Mouse (Mus musculus) brain, embryonic 14.5 days (tissue): Measurements from ENCODE around the gene Depdc5. TPM values are rescaled to one million over a fixed set of nuclear protein-coding genes. Genes with fewer than 3 reads are reported as not detected.
"Not testable (repeated sequence)": the region's sequence is repeated elsewhere in the genome, so short reads cannot be mapped to it uniquely, and the experiment has no call there.

Experiments used
- DNase-seq: peaks from one replicate; pipeline ENCODE4 v3.0.0-alpha.2; 2011; ENCODE audit warnings: low read depth
- CTCF ChIP-seq: fragments of 200-500 bp; IDR thresholded peaks from 2 replicates; pipeline ENCODE4 v1.5.1; 2012; ENCODE audit warnings: inconsistent platforms, mild to moderate bottlenecking, moderate library complexity, borderline replicate concordance; ENCODE audit not compliant: insufficient read depth, insufficient read length; ENCODE audit errors: extremely low read depth
- POLR2A ChIP-seq: fragments of 200-500 bp; IDR thresholded peaks from 2 replicates; pipeline ENCODE4 v1.6.1; 2012; ENCODE audit warnings: mild to moderate bottlenecking, inconsistent platforms, borderline replicate concordance; ENCODE audit not compliant: poor library complexity, insufficient read depth, insufficient read length, severe bottlenecking; ENCODE audit errors: extremely low read depth
- polyA plus RNA-seq: library from polyadenylated mRNA; depleted of rRNA; stranded (reverse); fragments of >200 nt; gene quantifications from 2 replicates; pipeline ENCODE4 v1.2.3, GENCODE M21; 2012

The Depdc5 gene
- polyA plus RNA-seq, 1 experiment: 48.0 TPM

DNA sequence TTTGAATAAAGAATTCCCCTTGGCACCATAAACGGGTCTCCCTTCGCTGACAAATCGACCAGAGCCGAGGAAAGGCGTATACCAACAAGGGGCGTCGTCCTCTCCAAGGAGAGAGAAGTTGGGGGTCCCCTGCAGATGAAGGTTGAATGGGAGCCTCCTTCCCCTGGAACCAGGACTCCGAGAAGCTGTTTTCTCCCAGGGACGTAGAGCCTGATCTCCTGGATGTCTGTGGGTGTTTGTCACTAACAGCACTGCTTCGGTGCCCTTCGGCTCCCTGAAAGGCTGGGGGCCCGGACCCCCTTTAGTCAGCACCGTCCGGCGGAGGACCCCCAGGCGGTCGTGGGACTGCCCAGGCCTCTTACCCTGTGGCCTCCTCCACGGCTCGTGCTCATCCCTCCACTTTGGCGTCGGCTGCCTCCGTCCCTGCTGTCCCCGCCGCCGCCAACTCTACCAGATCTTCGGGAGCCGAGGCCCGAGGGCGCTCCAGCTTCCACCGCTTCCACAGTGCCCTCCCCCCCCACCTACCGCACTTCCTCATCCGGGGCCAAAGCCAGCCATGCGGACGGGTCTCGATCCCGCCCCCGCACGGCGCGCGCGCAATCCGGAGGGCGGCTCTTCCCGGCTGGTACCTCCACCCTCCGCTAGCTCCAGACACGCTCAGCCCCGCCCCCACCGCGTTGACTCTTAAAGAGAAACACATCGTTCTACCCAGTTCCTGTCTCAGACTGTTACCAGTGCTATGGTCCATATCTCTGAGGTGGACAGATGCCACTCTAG, 9.6 kb upstream of the Depdc5 start, which contains the start of gene Prr14l:
Prr14l (minus strand) TSS at position 526 of the 777 bp plus-strand sequence.
- peak; percentile 65; the same call in 1 of the 2 replicates for TF ChIP-seq POLR2A
- TF ChIP-seq CTCF: no peak
- DNase-seq: peak; percentile 98

DNA sequence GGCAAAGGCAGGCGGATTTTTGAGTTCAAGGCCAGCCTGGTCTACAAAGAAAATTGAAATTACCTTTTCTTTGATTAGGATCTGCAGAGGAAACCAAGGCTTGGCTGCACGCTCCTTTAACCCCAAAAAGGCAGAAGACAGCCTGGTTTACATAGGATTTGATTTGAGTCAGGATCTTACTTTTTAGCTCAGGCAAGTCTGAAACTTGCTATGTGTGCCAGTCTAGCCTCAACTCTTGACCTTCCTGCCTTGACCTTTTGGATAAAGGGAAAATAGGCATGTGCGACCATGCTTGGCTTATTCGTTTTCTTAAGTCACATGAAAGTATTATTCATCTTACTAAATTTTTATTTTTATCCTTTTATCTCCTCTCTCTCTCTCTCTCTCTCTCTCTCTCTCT, 8.7 kb upstream of the Depdc5 start:
- TF ChIP-seq POLR2A: no peak
- no peak for TF ChIP-seq CTCF

DNA sequence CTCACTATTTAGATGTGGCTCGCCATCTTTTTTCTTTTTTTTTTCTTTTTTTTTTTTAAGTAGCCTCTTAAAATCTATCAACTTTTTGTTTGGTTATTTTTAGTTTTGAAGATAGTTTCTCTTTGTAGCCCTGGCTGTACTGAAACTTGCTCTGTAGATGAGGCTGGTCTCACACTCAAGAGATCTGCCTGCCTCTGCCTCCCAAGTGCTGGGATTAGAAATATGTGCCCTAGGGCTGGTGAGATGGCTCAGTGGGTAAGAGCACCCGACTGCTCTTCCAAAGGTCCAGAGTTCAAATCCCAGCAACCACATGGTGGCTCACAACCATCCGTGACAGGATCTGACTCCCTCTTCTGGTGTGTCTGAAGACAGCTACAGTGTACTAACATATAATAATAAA, 8.2 kb upstream of the Depdc5 start:
- DNase-seq: not testable (repeated sequence)

More for the DNA sequence above, 8.7 kb upstream of the Depdc5 start:
- DNase-seq: no peak

DNA sequence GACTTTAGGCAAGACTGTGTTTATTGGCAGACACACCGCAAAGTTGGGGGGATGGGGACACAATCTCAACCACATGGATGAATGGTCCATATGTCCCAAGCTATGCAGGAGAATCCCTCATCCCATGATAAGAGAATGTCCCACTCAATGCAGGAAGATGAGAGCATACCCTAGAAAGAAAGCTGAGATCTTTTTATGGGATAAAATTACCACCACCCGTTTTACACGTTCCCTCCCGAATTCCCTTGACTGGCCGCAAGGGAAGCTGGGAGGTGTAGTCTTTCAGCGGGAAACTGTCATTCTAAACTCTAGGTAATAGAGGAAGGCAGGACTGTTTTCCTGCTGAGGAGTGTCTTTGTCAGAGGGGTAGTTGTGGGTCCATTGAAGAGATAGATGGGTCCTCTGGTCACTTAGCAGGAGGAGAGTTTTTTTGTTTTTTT, 5.7 kb upstream of the Depdc5 start:
- DNase-seq: peak; percentile 78
- TF ChIP-seq POLR2A (no peak), CTCF (peak; percentile 20; the same call in 1 of the 2 replicates)

DNA sequence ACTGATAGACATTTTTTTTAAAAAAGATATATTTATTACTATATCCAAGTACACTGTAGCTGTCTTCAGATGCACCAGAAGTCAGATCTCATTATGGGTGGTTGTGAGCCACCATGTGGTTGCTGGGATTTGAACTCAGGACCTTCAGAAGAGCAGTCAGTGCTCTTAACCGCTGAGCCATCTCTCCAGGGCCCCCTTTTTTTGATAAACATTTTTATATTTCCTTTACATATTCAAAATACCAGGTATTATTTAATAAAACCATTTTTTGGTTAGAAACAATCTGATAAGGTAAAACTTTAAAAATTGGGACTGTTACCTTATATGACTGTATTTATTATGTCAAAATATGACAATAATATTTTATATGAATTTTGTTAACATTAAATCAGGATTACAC, 2.4 kb upstream of the Depdc5 start:
- TF ChIP-seq CTCF (no peak), POLR2A (no peak)
- no peak for DNase-seq

DNA sequence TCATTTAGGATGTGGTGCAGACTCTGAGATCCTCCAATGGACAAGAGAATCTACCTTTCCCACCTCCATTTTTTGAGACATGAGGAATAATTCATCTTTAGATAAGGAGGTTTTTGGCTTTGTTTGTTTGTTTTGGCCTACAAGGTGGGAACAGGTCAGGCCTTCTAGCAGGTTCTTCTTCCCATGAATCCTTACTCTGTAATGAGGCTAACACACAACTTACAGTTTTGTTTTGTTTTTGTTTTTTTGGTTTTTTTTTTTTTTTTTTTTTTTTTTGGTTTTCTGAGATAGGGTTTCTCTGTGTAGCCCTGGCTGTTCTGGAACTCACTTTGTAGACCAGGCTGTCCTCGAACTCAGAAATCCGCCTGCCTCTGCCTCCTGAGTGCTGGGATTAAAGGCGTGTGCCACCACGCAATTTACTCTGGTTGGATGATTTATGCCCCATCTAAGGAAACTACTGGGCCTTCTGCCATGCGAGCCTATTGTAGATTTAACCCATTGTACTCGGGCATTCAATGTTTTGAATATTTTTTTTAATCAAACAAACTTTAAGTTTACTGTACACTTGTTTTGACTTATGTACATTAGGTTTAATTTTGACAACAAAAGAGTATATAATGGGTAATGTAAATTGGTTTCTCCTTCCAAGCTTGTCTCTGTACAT, 900 bp upstream of the Depdc5 start:
- TF ChIP-seq CTCF (no peak), POLR2A (no peak)

DNA sequence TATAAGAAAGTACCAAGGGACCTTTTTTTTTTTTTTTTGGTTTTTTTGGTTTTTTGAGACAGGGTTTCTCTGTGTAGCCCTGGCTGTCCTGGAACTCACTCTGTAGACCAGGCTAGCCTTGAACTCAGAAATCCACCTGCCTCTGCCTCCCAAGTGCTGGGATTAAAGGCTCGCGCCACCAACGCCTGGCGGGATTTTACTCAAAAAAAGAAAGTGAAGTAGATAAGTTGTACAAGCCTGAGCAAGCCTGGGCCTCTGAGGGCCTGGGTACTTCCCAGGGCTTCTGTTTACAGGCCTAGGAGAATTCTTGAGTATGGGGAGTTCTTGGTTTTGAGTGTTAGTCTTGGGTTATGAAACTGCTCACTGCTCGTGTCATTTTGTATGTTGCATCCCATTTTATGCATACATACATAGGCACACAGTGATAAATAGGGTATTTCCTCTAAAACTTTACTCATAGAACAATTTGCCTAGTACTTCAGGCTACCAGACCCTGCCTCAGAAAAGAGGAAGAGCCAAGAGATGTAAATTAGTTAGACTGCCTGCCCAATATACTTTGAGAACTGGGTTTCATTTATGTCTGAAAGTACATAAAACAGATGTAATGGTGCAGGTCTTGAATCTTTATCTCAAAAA, 6.0 kb downstream of the Depdc5 start:
- no peak for DNase-seq
- no peak for TF ChIP-seq POLR2A
- TF ChIP-seq CTCF: no peak

More for the DNA sequence above, 900 bp upstream of the Depdc5 start:
- DNase-seq: peak; percentile 11

DNA sequence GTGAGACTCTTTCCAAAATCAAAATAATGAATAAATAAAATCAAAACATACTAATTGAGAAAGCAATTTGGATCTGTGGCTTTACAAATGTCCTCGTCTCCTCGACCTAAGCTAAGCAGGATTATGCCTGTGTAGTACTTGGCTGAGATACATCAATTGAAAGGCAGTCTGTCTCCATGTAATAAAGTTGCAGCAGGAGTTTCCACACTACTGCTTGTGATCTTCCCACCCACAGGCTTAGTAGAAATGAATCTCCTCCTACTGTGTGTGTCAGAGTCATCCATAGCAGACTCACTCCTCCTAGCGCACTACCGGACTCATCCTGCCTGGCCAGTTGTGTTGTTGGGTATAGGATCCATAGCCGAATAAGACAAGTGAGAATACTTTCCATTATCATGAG, 8.8 kb downstream of the Depdc5 start:
- no peak for DNase-seq
- TF ChIP-seq CTCF (no peak), POLR2A (no peak)

DNA sequence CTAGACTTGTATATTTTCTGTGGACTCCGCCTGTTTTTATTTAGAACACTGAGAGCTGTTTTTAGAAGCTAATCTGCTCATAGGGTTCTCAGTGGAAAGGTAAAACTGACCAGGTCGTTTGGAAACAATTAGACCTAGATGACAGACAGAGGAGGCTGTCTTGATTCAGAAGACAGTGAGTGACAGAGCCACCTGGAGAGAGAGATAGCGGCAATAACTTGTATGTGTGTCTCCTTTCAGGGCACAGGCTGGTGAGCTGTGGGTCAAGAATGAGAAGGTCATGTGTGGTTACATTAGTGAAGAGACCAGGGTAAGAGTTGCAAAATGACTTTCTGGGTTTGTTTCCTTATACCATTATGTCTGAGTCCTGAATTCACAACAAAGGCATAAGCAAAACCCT, 23.2 kb downstream of the Depdc5 start:
- TF ChIP-seq CTCF: no peak
- TF ChIP-seq POLR2A: no peak
- no peak for DNase-seq

DNA sequence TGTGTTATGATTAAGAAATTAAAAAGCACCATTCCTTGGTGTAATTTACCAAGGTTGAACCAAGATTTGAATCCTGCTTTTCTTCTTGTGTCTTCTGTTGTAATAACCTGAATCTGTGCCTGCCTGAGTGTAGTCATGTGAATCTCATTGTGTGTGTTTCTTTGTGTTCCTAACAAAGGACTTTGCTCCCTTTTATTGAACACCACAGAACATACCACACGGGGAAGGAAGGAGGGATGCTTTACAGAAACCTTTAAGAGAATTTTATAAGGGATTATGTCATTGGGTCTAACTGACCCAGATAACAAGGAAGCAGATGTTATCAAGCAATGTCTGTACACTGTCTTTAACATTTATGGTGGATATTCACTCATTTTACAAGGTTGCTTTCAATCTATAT, 44.0 kb downstream of the Depdc5 start:
- peak; percentile 2 for DNase-seq
- no peak for TF ChIP-seq POLR2A
- TF ChIP-seq CTCF: no peak

DNA sequence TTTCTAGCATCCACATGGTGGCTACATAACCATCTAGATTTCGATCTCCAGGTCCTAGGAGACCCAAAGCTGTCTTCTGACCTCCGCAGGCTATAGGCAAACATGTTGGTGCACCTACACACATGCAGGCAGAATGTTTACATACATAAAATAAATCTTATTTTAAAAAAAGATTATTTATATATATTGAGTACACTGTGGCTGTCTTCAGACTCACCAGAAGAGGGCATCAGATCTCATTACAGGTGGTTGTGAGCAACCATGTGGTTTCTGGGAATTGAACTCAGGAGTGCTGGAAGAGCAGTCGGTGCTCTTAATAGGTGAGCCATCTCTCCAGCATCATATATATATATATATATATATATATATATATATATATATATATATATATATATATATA, 50.6 kb downstream of the Depdc5 start:
- TF ChIP-seq CTCF (peak; percentile 14; the same call in 1 of the 2 replicates), POLR2A (no peak)
- peak; percentile 12 for DNase-seq

DNA sequence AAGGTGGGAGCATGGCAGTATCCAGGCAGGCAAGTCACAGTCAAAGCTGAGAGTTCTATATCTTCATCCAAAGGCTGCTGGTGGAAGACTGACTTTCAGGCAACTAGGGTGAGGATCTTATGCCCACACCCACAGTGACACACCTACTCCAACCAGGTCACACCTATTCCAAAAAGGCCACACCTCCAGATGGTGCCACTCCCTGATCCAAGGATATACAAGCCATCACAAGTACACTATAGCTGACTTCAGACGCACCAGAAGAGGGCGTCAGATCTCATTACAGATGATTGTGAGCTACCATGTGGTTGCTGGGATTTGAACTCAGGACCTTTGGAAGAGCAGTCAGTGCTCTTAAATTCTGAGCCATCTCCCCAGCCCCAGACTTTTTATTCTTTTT, 55.8 kb downstream of the Depdc5 start:
- DNase-seq: not testable (repeated sequence)
